Mouse (Mus musculus) monocyte, adult 5-6 weeks (primary cell): Measurements from ENCODE around the gene Atp6v1e1. TPM values are rescaled to one million over a fixed set of nuclear protein-coding genes. Genes with fewer than 3 reads are reported as not detected.

ENCODE experiments used
- ATAC-seq: fragments of 153-309, 156-312 bp; replicated peaks from 2 replicates; pipeline ENCODE4 v1.8.0; 2017; ENCODE audit warnings: mild to moderate bottlenecking; ENCODE audit not compliant: low TSS enrichment, insufficient number of reproducible peaks, severe bottlenecking, poor library complexity, low FRiP score
- total RNA-seq: library from RNA; stranded (forward); fragments of 200-1000, 200-491, 200-594 nt; gene quantifications from 3 replicates; pipeline ENCODE4 v1.2.3, GENCODE M21; 2017

Gene Atp6v1e1
- total RNA-seq, 1 experiment from 2014 or later: 228 TPM

- no peak for ATAC-seq
Measured at GRCm38 (mm10) chr6:120782948-120783347, 39.6 kb downstream of the Atp6v1e1 start.

- ATAC-seq: no peak
Measured at GRCm38 (mm10) chr6:120778226-120778625, 44.4 kb downstream of the Atp6v1e1 start.

- ATAC-seq: no peak
Measured at GRCm38 (mm10) chr6:120777533-120777932, 45.1 kb downstream of the Atp6v1e1 start.

GRCm38 (mm10) chr6:120776286-120776685 lies 46.3 kb downstream of the Atp6v1e1 start:
- ATAC-seq: no peak

GRCm38 (mm10) chr6:120773763-120774162 lies 48.8 kb downstream of the Atp6v1e1 start:
- ATAC-seq: no peak

- ATAC-seq: no peak
Measured at GRCm38 (mm10) chr6:120773149-120773628, 49.4 kb downstream of the Atp6v1e1 start, which contains the start of gene Slc25a18. Gene Slc25a18 (plus strand): TSS chr6:120773578.

GRCm38 (mm10) chr6:120772025-120772424 lies 50.6 kb downstream of the Atp6v1e1 start:
- ATAC-seq: no peak

- ATAC-seq: no peak
Measured at GRCm38 (mm10) chr6:120771366-120771765, 51.2 kb downstream of the Atp6v1e1 start.

- ATAC-seq: no peak
Measured at GRCm38 (mm10) chr6:120769972-120770371, 52.6 kb downstream of the Atp6v1e1 start.

- no peak for ATAC-seq
Measured at GRCm38 (mm10) chr6:120761151-120761550, 61.4 kb downstream of the Atp6v1e1 start.

- ATAC-seq: no peak
Measured at GRCm38 (mm10) chr6:120746416-120746815, 76.2 kb downstream of the Atp6v1e1 start.

Other genes starting within 250 kb of the Atp6v1e1 start
- 1.5 to 4.0 TPM (median 3.3 TPM) in 3 replicates for gene Cecr2, start 156.4 kb downstream of the Atp6v1e1 start, total RNA-seq
- gene Slc25a18, start 49.2 kb downstream of the Atp6v1e1 start, total RNA-seq: 0.57 to 0.87 TPM in 2 of 3 replicates, not detected in the other
- 14.5 to 17.4 TPM (median 16.4 TPM) in 3 replicates for gene Bcl2l13, start 13.4 kb upstream of the Atp6v1e1 start, total RNA-seq
- 19.8 to 42.0 TPM (median 21.4 TPM) in 3 replicates for gene Bid, start 94.1 kb upstream of the Atp6v1e1 start, total RNA-seq